ENCODE assay signal across 13 mouse cellular contexts in the genomic region with DNA sequence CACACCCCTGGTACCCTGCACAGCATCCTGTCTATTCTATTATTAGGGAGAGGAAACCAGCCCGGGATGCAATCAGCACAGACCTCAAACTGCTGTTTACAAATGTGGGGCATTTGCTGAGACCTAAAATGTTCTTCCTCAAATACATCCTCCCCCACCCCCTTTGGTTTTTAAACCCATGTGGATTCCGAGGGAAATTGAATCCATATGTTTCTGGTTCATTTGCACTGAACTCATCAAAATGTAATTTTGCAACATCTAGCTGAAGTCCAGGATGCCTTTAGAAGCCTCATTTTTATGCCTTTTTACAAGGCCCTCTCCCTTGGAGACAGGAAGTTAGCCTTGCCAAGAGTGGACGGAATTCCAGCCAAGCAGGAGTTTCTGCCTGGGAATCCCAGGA.
DNase-seq lines count a peak whose midpoint lies in the region; ATAC-seq lines count a peak whose summit lies in the region.
"Had no signal": no experiment of that assay in that cellular context is flagged by ENCODE, and none has a peak within 500 bp of the region (broad histone marks: within the 10 kb centered on the region; RNA-seq: fewer than 3 reads in every experiment).

No protein-coding gene starts in this region.

- peaks cover 3% of the 10 kb centered on the region; the same call in 1 of the 2 replicates for H3K9me3 ChIP-seq in embryonic facial prominence, embryonic 13.5 days
- no peaks in the 10 kb centered on the region for H3K9me3 ChIP-seq in limb, embryonic 15.5 days

- no peak overlapping the region for H3K9ac ChIP-seq in embryonic facial prominence, embryonic 13.5 days
- no peak overlapping the region for H3K9ac ChIP-seq in limb, embryonic 15.5 days
- H3K9ac ChIP-seq: forebrain, embryonic 13.5 days; liver, embryonic 14.5 days had no signal

- peak overlapping the region; percentile 75 for H3K27ac ChIP-seq in embryonic facial prominence, embryonic 13.5 days
- 0 out of 2 replicates have a peak overlapping the region, but pooled peaks have one; percentile 54 for H3K27ac ChIP-seq in limb, embryonic 15.5 days
- H3K27ac ChIP-seq: forebrain, embryonic 13.5 days; liver, embryonic 14.5 days had no signal

- no peaks in the 10 kb centered on the region for H3K36me3 ChIP-seq in embryonic facial prominence, embryonic 13.5 days
- no peaks in the 10 kb centered on the region for H3K36me3 ChIP-seq in limb, embryonic 15.5 days

- no peak overlapping the region for H3K4me3 ChIP-seq in embryonic facial prominence, embryonic 13.5 days
- no peak overlapping the region for H3K4me3 ChIP-seq in limb, embryonic 15.5 days
- H3K4me3 ChIP-seq: forebrain, embryonic 13.5 days; megakaryocyte, embryonic 14.5 days had no signal

- peaks cover 28% of the 10 kb centered on the region for H3K4me1 ChIP-seq in embryonic facial prominence, embryonic 13.5 days
- peaks cover 26% of the 10 kb centered on the region for H3K4me1 ChIP-seq in limb, embryonic 15.5 days
- H3K4me1 ChIP-seq: forebrain, embryonic 13.5 days; megakaryocyte, embryonic 14.5 days had no signal

- 19% methylated on average over 3 of the region's 3 CpGs for WGBS in embryonic facial prominence, embryonic 13.5 days
- 13% methylated on average over 3 of the region's 3 CpGs for WGBS in limb, embryonic 15.5 days

- ATAC-seq in embryonic facial prominence, embryonic 13.5 days (ENCODE audit: insufficient number of reproducible peaks, insufficient read depth, low FRiP score, low TSS enrichment, low read depth) = 0 out of 2 replicates have a peak, but pooled peaks have one; percentile 44
- no peak for ATAC-seq in limb, embryonic 15.5 days (ENCODE audit: insufficient number of reproducible peaks, low FRiP score, low TSS enrichment, low read depth)
- ATAC-seq in activated CD4-positive, CD25-positive, alpha-beta regulatory T cell, adult 4 months = no peak
- ATAC-seq: forebrain, embryonic 13.5 days; intestine, postnatal 0 days had no signal

- 0 out of 2 replicates have a peak, but pooled peaks cover 6% of the 10 kb centered on the region for H3K27me3 ChIP-seq in embryonic facial prominence, embryonic 13.5 days
- no peaks in the 10 kb centered on the region for H3K27me3 ChIP-seq in limb, embryonic 15.5 days
- H3K27me3 ChIP-seq: forebrain, embryonic 13.5 days; megakaryocyte, embryonic 14.5 days had no signal

- H3K4me2 ChIP-seq in embryonic facial prominence, embryonic 13.5 days = peak overlapping the region; percentile 15
- no peak overlapping the region for H3K4me2 ChIP-seq in limb, embryonic 15.5 days
- H3K4me2 ChIP-seq: forebrain, embryonic 13.5 days had no signal

- DNase-seq in kidney, postnatal 10 days = peak; percentile 11
- no peak for DNase-seq in kidney, postnatal 25 days
- DNase-seq in embryo, embryonic 11 days = peak; percentile 61
- no peak for DNase-seq in Muller cell, postnatal 12 days (ENCODE audit: inconsistent ontology term)
- DNase-seq: cerebellum, adult 11-12 months; right cerebral cortex, adult 18-20 months had no signal

Comparison
In these comparisons a context has a peak if more than half of its experiments do, and no peak if none do; other contexts are left out.
1. DNase-seq: peak in kidney, postnatal 10 days (single experiment) and embryo, embryonic 11 days (single experiment); none in kidney, postnatal 25 days (0 of 2) and Muller cell, postnatal 12 days (single experiment).